Comparison of ENCODE assay signal across 11 mouse cellular contexts in the genomic region with DNA sequence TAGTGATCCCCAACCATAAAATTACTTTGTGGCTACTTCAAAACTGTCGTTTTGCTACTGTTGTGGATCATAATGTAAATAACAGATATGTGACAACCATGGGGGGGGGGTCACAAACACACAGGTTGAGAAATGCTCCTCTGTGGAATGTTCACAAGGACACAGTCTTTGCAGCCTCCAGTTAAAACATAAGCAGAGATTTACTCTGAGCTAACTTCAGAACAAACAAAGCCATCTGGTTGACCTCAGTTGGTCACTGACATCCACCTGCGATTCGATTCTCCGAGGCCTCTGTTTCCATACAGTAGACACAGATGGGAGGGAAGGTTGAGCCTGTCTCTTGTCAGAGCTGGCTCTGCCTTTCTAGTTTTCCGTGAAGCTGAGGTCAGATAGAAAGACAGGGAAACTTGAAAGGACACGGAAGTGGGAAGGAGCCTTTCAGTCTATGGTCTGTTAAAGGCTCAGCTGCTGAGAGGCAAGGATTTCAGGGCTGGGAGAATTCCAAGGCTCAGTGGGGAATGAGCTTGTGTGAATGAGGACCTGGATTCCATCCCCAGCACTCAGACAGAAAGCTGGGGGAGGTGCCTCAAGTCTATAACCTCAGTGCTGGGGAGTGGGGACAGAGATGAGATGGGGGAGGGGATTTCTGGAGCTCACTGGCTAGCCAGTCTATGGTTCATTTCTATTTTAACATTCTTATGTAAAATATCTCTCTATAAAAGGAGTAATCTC.
A peak's percentile ranks its signal among the peaks of the same experiment; 100 is the strongest.
DNase-seq lines count a peak whose midpoint lies in the region; ATAC-seq lines count a peak whose summit lies in the region.
"Had no signal": no experiment of that assay in that cellular context is flagged by ENCODE, and none has a peak within 500 bp of the region (broad histone marks: within the 10 kb centered on the region; RNA-seq: fewer than 3 reads in every experiment).

No protein-coding gene starts in this region.

- H3K27ac ChIP-seq in heart, embryonic 12.5 days (ENCODE audit: poor library complexity, severe bottlenecking) = peak overlapping the region; percentile 37
- no peak overlapping the region for H3K27ac ChIP-seq in midbrain, embryonic 11.5 days (ENCODE audit: low read depth, low read length)
- H3K27ac ChIP-seq in midbrain, embryonic 10.5 days (replicated peaks) = no peak overlapping the region
- H3K27ac ChIP-seq: hindbrain, embryonic 14.5 days; macrophage had no signal

- peaks cover 17% of the 10 kb centered on the region for H3K4me1 ChIP-seq in heart, embryonic 12.5 days (replicated peaks)
- H3K4me1 ChIP-seq in midbrain, embryonic 11.5 days (ENCODE audit: control insufficient read depth, insufficient read depth, low read length) = no peaks in the 10 kb centered on the region
- H3K4me1 ChIP-seq in midbrain, embryonic 10.5 days = peaks cover 9% of the 10 kb centered on the region

- intact Hi-C loops in gastrocnemius, postnatal 36 days (cut with DNase I) = no loop called here

- H3K9ac ChIP-seq in heart, embryonic 12.5 days = no peak overlapping the region
- no peak overlapping the region for H3K9ac ChIP-seq in midbrain, embryonic 11.5 days (ENCODE audit: low read length)
- H3K9ac ChIP-seq: hindbrain, embryonic 14.5 days had no signal

- peak; percentile 67 for ATAC-seq in heart, embryonic 12.5 days (ENCODE audit: insufficient number of reproducible peaks, low FRiP score)
- no peak for ATAC-seq in midbrain, embryonic 11.5 days (ENCODE audit: low FRiP score)

- no peaks in the 10 kb centered on the region for H3K36me3 ChIP-seq in heart, embryonic 12.5 days
- H3K36me3 ChIP-seq in midbrain, embryonic 11.5 days (ENCODE audit: control insufficient read depth, insufficient read depth, low read length) = no peaks in the 10 kb centered on the region
- H3K36me3 ChIP-seq in midbrain, embryonic 10.5 days = no peaks in the 10 kb centered on the region

- H3K4me2 ChIP-seq in heart, embryonic 12.5 days = peak overlapping the region; percentile 5; the same call in 1 of the 2 replicates
- no peak overlapping the region for H3K4me2 ChIP-seq in midbrain, embryonic 11.5 days
- H3K4me2 ChIP-seq: hindbrain, embryonic 14.5 days had no signal

- no peaks in the 10 kb centered on the region for H3K27me3 ChIP-seq in heart, embryonic 12.5 days (replicated peaks)
- no peaks in the 10 kb centered on the region for H3K27me3 ChIP-seq in midbrain, embryonic 11.5 days (ENCODE audit: control insufficient read depth, insufficient read depth, low read length)
- H3K27me3 ChIP-seq in midbrain, embryonic 10.5 days (ENCODE audit: low read depth, poor library complexity, severe bottlenecking) = no peaks in the 10 kb centered on the region

- 15% methylated on average over 6 of the region's 6 CpGs for WGBS in heart, embryonic 12.5 days
- WGBS in midbrain, embryonic 11.5 days = 56% methylated on average over 6 of the region's 6 CpGs
- WGBS in midbrain, embryonic 10.5 days = 51% methylated on average over 6 of the region's 6 CpGs

- H3K9me3 ChIP-seq in heart, embryonic 12.5 days (replicated peaks) = 0 out of 2 replicates have a peak, but pooled peaks cover 4% of the 10 kb centered on the region
- no peaks in the 10 kb centered on the region for H3K9me3 ChIP-seq in midbrain, embryonic 11.5 days (ENCODE audit: control insufficient read depth, low read length)
- no peaks in the 10 kb centered on the region for H3K9me3 ChIP-seq in midbrain, embryonic 10.5 days (replicated peaks)

- H3K4me3 ChIP-seq in heart, embryonic 12.5 days = no peak overlapping the region
- no peak overlapping the region for H3K4me3 ChIP-seq in midbrain, embryonic 11.5 days (ENCODE audit: low read depth, low read length)
- H3K4me3 ChIP-seq in midbrain, embryonic 10.5 days = no peak overlapping the region

- DNase-seq in cerebellum, postnatal 10 days = peak; percentile 63 to 65
- DNase-seq in cerebellum, adult 9-11 months = no peak
- DNase-seq in heart, adult 9 months (ENCODE audit: low spot score in 2 of 2) = no peak
- DNase-seq in midbrain, embryonic 11.5 days (ENCODE audit: low spot score, missing footprints) = peak; percentile 85
- DNase-seq in midbrain, embryonic 10.5 days (ENCODE audit: low spot score) = no peak
- DNase-seq in B cell, adult 2 months = no peak
- DNase-seq in gastrocnemius, postnatal 36 days = no peak
- DNase-seq: kidney, postnatal 14 days had no signal

Comparison
In these comparisons a context has a peak if more than half of its experiments do, and no peak if none do; other contexts are left out.
1. DNase-seq: peak in cerebellum, postnatal 10 days (2 of 2) and midbrain, embryonic 11.5 days (single experiment); none in cerebellum, adult 9-11 months (single experiment), heart, adult 9 months (0 of 2), midbrain, embryonic 10.5 days (single experiment), B cell, adult 2 months (0 of 2) and gastrocnemius, postnatal 36 days (0 of 2).